Mouse (Mus musculus) stomach, postnatal 0 days (tissue): ENCODE data around the gene Nrp1.

Experiments
- CTCF ChIP-seq: IDR thresholded peaks from 2 replicates; pipeline ENCODE4 v1.5.1; 2016; ENCODE audit warnings: antibody characterized with exemption, low read depth, mild to moderate bottlenecking, moderate library complexity
- EP300 ChIP-seq: optimal IDR thresholded peaks from 2 replicates; pipeline ENCODE3; 2016; ENCODE audit warnings: antibody characterized with exemption

DNA sequence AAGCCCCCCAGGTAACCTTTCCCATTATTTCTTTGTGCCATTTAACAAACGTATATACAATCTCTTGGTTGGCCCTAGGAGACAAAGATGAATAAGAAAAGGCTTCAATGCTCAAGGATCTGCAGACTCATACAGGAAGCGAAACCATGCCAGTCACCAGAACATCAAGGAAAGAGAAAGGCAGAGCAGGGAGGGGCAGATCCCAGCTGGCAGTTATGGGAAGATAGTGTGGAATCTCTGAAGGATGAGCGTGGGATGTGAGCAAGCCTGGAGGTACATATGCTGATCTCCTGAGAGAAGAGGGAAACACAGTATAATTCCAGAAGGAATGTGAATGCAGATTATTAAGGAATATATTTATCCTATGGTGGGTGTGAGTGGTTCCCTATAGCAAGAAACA, 22.4 kb upstream of the Nrp1 start:
- TF ChIP-seq CTCF, result no peak
- no peak for TF ChIP-seq EP300
